Mouse (Mus musculus) cerebellum, postnatal 36 days (tissue): Measurements from ENCODE around the gene Cfap299.
"Not testable (repeated sequence)": the region's sequence is repeated elsewhere in the genome, so short reads cannot be mapped to it uniquely, and the experiment has no call there.

Experiments used
- DNase-seq, 2 experiments: peaks; one replicate each; pipeline ENCODE4 v3.0.0; 2021 to 2022; ENCODE audit warnings: mixed read lengths in 2 of 2

The Cfap299 gene

GRCm38 (mm10) chr5:98328848-98329624 is at the start of gene Cfap299:
TSS of gene Cfap299 (plus strand) at chr5:98329304.
- DNase-seq: peak; percentile 87 to 88

- no peak for DNase-seq
These were observed 47.1 kb upstream of the Cfap299 start for GRCm38 (mm10) chr5:98281993-98282392.

GRCm38 (mm10) chr5:98283696-98284478 is 45.2 kb upstream of the Cfap299 start:
- DNase-seq: no peak

GRCm38 (mm10) chr5:98290642-98291041 is 38.5 kb upstream of the Cfap299 start:
- no peak for DNase-seq

- DNase-seq: no peak
These were observed 36.6 kb upstream of the Cfap299 start for GRCm38 (mm10) chr5:98292388-98293048.

- DNase-seq: no peak
These were observed 35.9 kb upstream of the Cfap299 start for GRCm38 (mm10) chr5:98293049-98293715.

GRCm38 (mm10) chr5:98300079-98300478 is 29.0 kb upstream of the Cfap299 start:
- DNase-seq: no peak

GRCm38 (mm10) chr5:98305673-98306072 is 23.4 kb upstream of the Cfap299 start:
- no peak for DNase-seq

- DNase-seq: no peak
These were observed 22.6 kb upstream of the Cfap299 start for GRCm38 (mm10) chr5:98306528-98306927.

GRCm38 (mm10) chr5:98326625-98327024 is 2.5 kb upstream of the Cfap299 start:
- no peak for DNase-seq

GRCm38 (mm10) chr5:98343751-98344150 is 14.6 kb downstream of the Cfap299 start:
- DNase-seq: not testable (repeated sequence)

- no peak for DNase-seq
These were observed 15.5 kb downstream of the Cfap299 start for GRCm38 (mm10) chr5:98344581-98344980.

GRCm38 (mm10) chr5:98346067-98346466 is 17.0 kb downstream of the Cfap299 start:
- DNase-seq: no peak

- DNase-seq: peak; percentile 69 to 74
These were observed 19.5 kb downstream of the Cfap299 start for GRCm38 (mm10) chr5:98348605-98349004.

- no peak for DNase-seq
These were observed 30.8 kb downstream of the Cfap299 start for GRCm38 (mm10) chr5:98359912-98360311.

- no peak for DNase-seq
These were observed 31.8 kb downstream of the Cfap299 start for GRCm38 (mm10) chr5:98360792-98361419.

- no peak for DNase-seq
These were observed 34.3 kb downstream of the Cfap299 start for GRCm38 (mm10) chr5:98363428-98363827.

- no peak for DNase-seq
These were observed 36.2 kb downstream of the Cfap299 start for GRCm38 (mm10) chr5:98365340-98365739.

- DNase-seq: no peak
These were observed 39.7 kb downstream of the Cfap299 start for GRCm38 (mm10) chr5:98368822-98369221.

- DNase-seq: no peak
These were observed 40.3 kb downstream of the Cfap299 start for GRCm38 (mm10) chr5:98369426-98369825.

GRCm38 (mm10) chr5:98376058-98376798 is 47.1 kb downstream of the Cfap299 start:
- DNase-seq: no peak

GRCm38 (mm10) chr5:98376799-98377090 is 47.6 kb downstream of the Cfap299 start:
- no peak for DNase-seq
